Mouse (Mus musculus): ENCODE results near the gene Nup155.
"Not testable (repeated sequence)": the region's sequence is repeated elsewhere in the genome, so short reads cannot be mapped to it uniquely, and the experiment has no call there.

Gene Nup155

DNA sequence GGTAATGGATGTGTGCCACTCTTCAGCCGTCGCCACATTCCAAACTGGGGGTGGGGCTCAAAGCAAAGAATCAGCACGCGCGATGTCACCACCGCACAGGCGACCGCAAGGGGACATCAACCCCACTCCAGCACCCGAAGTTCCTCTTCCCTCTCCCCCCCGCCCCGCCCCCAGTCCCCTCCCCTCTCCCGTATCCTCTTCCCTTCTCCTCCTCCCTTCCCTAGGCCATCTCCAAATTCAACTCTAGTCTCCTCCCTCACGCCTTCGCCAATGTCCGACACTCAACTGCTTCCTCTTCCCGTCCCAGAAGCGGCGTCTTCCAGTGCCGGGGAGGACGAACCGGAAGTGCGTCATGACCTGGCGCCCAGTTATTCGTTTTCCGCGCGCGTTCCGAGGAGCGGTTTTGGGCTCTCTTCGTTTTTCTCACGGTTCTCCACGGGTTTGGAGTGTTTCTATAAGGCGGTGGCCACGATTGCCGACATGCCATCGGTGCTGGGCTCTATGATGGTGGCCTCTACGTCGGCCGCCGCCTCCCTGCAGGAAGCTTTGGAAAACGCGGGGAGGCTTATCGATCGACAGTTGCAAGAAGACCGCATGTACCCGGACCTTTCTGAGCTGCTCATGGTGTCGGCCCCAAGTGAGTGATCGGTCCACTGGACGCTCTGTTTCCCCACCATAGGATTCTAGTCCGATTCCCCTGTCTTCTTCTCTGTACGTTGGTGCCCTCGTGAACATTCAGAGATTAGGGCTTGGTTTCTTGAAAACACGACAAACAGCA lies at the start of gene Nup155:
Nup155 (plus strand) TSS at position 308 of the 778 bp plus-strand sequence.
- DNase-seq (ENCODE audit: low spot score in 2 of 2), result peak; percentile 92 to 94

DNA sequence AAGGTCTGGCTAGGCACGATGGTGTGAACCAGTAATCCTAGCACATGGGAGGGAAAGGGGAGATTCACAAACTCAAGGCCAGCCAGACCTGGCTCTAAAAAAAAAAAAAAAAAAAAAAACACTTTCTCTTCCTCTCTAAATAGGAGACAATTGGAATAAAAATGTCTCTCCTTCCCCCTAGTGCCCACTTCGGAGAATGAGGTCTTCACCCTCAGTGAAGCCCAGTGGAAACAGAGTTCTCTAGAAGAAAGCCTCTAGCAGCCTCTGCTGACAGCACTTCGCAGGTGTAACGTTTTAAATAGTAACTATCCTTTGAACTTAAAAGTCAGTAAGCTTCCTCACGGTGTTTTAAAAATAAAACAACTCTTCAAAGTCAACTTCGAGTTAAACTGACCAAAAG lies 43.9 kb upstream of the Nup155 start:
- DNase-seq (ENCODE audit: low spot score in 2 of 2), result no peak

GRCm38 (mm10) chr15:8073159-8073558 lies 35.9 kb upstream of the Nup155 start:
- DNase-seq (ENCODE audit: low spot score in 2 of 2), result not testable (repeated sequence)

GRCm38 (mm10) chr15:8082139-8082538 lies 26.9 kb upstream of the Nup155 start:
- no peak for DNase-seq (ENCODE audit: low spot score in 2 of 2)

DNA sequence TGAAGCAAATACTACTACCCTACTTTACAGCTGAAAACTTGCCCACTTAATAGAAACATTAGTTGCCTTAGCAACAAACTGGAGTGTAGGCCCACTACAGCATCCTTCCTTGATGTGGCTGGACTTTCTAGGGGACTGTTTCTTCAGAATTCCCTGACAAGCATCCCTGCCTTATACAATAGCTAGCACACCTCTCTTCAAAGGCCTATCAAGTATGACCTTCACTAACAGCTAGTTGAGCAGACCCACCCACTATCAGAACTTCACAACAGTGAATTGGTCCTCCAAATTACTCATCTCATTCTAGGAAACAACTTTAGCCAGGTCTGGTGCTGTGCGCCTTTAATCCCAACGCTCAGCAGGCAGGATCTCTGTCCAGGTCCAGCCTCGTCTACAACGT lies 21.8 kb upstream of the Nup155 start:
- DNase-seq (ENCODE audit: low spot score in 2 of 2), result no peak

- DNase-seq (ENCODE audit: low spot score in 2 of 2), result no peak
These were observed 20.4 kb upstream of the Nup155 start for GRCm38 (mm10) chr15:8088715-8089114.

GRCm38 (mm10) chr15:8090685-8091084 lies 18.4 kb upstream of the Nup155 start:
- no peak for DNase-seq (ENCODE audit: low spot score in 2 of 2)

GRCm38 (mm10) chr15:8092668-8093067 lies 16.4 kb upstream of the Nup155 start:
- DNase-seq (ENCODE audit: low spot score in 2 of 2), result not testable (repeated sequence)

- DNase-seq (ENCODE audit: low spot score in 2 of 2), result peak; percentile 17 to 49
These were observed 11.2 kb upstream of the Nup155 start for GRCm38 (mm10) chr15:8097853-8098252.

GRCm38 (mm10) chr15:8098774-8099749 lies 10.0 kb upstream of the Nup155 start, which contains the start of gene Wdr70:
Gene Wdr70 (minus strand): TSS chr15:8099209.
- peak; percentile 98 to 99 for DNase-seq (ENCODE audit: low spot score in 2 of 2)

GRCm38 (mm10) chr15:8101975-8102542 lies 7.0 kb upstream of the Nup155 start:
- DNase-seq (ENCODE audit: low spot score in 2 of 2), result not testable (repeated sequence)

DNA sequence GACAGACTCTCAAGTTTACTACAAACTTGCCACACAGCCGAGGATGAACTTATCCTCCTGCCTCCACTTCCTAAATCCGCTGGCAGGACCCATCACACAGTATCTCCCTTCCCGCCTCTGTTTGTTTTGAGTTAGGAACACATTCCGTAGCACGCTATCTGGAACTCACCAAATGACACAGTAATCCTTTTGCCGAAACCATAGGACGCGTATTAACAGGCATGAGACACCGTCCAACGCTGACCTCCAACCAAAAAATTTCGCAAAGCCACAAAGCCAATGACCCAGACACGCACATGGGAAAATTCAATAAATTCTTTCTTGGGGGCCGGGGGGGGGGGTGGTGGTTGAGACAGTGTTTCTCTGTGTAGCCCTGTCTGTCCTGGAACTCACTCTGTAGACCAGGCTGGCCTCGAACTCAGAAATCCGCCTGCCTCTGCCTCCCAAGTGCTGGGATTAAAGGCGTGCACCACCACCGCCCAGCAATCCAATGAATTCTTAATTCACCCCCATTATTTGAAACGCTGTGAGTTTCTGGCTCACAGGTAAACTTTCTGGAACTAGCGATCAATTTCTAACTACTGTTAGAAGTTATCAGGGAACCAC lies 610 bp upstream of the Nup155 start:
- DNase-seq (ENCODE audit: low spot score in 2 of 2), result no peak

DNA sequence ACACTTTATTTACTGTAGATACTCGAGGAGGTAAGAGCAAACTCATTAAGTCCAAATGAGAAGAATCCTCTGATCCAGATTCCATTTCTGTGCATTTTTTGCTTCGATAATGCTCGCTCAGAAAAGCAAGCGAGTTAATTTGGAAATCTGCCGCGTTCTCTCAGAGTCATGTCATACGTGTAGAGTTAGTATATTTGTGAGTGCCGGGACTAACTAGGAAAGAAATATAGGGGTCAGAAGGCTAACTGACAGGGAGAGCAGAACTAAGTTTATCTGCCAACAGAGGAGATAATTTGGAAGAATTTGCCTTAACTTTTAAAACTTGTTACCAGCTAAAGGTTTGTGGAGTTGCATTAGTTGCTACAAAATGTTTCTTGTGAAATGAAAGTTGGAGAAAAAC lies 709 bp downstream of the Nup155 start:
- no peak for DNase-seq (ENCODE audit: low spot score in 2 of 2)

DNA sequence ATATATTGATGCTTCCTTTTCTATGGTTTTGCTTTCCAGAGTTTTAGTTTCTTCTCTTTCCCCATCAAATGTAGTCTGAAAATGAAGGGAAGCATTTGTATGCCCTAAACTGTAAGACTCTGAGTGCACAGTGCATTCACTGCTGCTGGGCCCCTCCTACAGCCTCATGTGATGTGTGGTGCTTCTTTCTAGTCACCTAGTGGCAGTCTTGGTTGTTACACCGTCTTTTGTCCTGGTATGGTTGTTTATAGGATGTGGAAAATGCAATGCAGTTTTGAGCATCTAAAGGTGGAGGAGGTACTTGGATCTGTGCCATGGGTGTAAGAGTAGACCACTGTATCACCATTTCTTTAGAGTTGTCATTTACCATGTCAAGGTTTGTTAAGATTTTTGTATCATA lies 20.2 kb downstream of the Nup155 start:
- no peak for DNase-seq (ENCODE audit: low spot score in 2 of 2)

- no peak for DNase-seq (ENCODE audit: low spot score in 2 of 2)
These were observed 22.2 kb downstream of the Nup155 start for GRCm38 (mm10) chr15:8131268-8131667.

- DNase-seq (ENCODE audit: low spot score in 2 of 2), result no peak
These were observed 22.7 kb downstream of the Nup155 start for GRCm38 (mm10) chr15:8131761-8132160.

DNA sequence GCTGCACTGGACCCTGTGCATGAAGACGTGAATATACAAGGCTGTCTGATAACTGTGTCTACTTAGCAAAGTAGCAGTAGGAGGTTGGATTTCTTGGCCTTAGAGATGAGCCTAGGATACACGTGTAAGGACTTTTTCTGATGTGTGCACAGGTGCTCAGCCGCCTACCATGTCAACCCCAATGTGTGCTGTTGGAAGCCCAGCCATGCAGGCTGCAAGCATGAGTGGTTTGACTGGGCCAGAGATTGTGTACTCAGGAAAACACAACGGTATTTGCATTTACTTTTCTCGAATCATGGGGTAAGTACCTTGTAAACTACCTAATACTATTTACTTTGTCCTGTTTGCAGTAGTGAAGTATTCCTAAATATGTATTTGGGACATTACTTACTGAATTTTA lies 26.5 kb downstream of the Nup155 start:
- no peak for DNase-seq (ENCODE audit: low spot score in 2 of 2)

- DNase-seq (ENCODE audit: low spot score in 2 of 2), result no peak
These were observed 52.8 kb downstream of the Nup155 start for GRCm38 (mm10) chr15:8161841-8162240.

GRCm38 (mm10) chr15:8168591-8169265 lies 59.7 kb downstream of the Nup155 start, which contains the start of gene Cplane1:
Gene Cplane1 (plus strand): TSS chr15:8169106.
- DNase-seq (ENCODE audit: low spot score in 2 of 2), result peak; percentile 92 to 93

DNA sequence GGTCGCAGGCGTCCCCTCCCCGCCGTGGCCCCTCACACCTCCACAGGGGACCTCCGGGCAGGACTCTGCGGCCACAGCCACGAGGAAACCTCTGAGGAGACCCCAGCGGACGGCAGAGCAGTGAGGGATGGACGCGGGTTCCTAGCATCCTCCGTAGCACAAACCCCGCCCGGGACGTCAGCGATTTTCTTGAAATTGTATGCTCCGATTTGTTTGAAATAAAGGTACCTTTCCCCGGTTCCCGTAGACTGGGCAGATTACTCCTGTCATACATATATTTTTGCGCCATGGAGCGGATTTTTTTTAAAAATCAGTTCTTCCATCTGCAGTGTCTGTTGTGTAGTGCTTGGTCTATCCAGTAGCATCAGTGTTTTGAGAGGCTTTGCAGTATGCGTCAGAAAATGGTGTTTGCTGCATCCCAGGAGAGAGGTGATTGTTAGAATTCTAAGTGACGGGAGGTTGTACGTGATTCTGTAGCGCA lies 60.2 kb downstream of the Nup155 start:
- peak in 1 of 2 experiments; percentile 59 for DNase-seq (ENCODE audit: low spot score in 2 of 2)

- no peak for DNase-seq (ENCODE audit: low spot score in 2 of 2)
These were observed 80.5 kb downstream of the Nup155 start for GRCm38 (mm10) chr15:8189563-8189962.

Data from frontal cortex, postnatal 36 days (tissue).